Mouse (Mus musculus) cerebellum, adult 11-12 months (tissue): ENCODE measurements at regions not wholly inside any gene's neighbourhood (a gene's known extent, or its start where the extent isn't known, plus 50 kb on each side); places are given as distances from the start of the nearest gene placed in this dataset.
"Not testable (repeated sequence)": the region's sequence is repeated elsewhere in the genome, so short reads cannot be mapped to it uniquely, and the experiment has no call there.

Experiments used
- DNase-seq: peaks from one replicate; pipeline ENCODE4 v3.0.0; 2022

- no peak for DNase-seq
Measured at GRCm38 (mm10) chr1:177501288-177501687, 59.1 kb downstream of the Zbtb18 start.

DNA sequence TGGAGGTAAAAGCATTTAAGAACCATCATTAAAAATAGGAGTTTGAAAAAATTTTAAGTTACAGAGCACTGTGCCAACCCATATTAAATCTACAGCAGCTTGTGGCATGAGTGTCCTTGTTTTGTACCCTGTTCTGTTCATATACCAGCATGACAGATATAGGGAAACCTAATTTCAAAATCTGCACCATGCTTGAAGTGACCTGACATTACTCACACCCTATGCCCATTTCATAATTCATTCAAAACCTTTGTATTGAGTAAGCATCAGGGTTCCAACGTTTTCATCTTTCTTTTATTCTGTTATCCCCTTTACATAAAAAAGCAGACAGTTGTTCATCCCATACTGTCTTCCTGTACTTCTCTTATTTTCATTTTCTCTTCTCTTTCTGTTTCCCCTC is 61.8 kb downstream of the Zbtb18 start:
- no peak for DNase-seq

- DNase-seq = no peak
Measured at GRCm38 (mm10) chr1:177504743-177505142, 62.6 kb downstream of the Zbtb18 start.

GRCm38 (mm10) chr1:177507398-177507797 is 65.2 kb downstream of the Zbtb18 start:
- not testable (repeated sequence) for DNase-seq

DNA sequence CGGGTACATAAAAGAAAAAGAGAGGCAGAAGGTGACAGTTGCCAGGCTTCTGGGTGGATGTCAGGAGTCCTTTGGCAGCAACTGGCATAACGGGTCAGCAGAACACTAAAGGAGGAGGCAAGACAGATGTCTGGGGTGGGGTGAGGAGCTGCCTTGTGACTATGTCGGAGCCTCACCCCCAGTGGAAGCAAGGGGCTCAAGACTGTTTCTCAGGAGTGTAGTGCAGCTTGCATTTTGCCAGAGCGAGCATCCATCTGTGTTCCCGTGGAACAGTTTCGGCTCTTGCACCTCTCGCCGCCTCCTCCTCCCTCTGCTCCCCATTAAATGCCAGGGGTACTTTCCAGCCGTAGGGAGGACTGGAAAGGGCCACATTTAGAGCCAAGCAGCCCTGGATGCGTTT is 67.6 kb downstream of the Zbtb18 start:
- DNase-seq = no peak

DNA sequence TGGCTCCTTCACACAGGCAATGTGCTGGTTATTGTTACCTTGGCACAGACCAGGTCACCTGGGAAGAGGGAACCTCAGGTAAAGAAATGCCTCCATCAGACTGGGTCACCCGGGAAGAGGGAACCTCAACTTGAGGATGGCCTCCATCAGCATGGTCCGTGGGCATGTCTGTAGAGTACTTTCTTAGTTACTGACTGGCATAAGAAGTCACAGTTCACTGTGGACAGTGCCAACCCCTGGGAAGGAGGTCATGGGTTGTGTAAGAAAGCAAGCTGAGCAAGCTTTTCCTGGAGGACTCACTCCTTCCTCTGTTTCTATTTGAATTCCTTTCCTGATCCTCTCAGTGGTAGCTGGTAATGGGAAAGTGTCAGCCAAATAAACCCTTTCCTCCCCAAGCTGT is 70.0 kb downstream of the Zbtb18 start:
- no peak for DNase-seq

DNA sequence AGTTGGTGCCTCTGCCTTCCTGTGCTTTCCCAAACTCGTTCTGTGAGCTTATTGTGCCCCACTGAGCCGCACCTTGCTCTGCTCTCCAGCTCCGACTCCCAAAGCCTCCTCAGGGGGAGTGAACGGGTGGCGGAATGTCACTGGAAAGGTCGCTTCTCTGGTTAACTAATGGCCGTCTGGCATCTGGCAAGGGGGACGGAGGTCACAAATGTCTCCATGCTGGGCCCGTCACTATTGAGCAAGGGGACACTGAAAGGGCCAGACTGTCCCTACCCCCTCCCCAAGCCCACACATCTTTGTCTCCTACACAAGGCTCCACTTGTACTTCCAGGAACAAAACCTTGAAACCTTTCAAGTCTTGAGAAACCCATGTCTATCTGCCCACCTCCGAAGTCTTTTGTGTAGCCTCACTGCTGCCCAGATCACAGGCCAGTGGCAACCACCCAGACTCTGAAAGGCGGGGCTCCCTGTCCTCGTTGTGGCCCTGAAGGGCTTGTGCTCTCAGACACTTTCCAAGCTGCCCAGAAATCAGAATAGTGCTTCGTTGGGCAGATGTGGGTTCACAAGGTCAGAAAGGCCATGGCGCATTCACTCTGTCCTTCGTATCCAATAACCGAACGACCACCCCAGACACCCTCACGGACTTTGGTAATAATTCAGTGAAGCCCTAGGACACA is 75.9 kb downstream of the Zbtb18 start:
- no peak for DNase-seq

- DNase-seq = no peak
Measured at GRCm38 (mm10) chr1:177518897-177519513, 76.9 kb downstream of the Zbtb18 start.

- no peak for DNase-seq
Measured at GRCm38 (mm10) chr1:177521110-177521509, 79.0 kb downstream of the Zbtb18 start.

GRCm38 (mm10) chr1:177525141-177525540 is 83.0 kb downstream of the Zbtb18 start:
- DNase-seq = no peak

DNA sequence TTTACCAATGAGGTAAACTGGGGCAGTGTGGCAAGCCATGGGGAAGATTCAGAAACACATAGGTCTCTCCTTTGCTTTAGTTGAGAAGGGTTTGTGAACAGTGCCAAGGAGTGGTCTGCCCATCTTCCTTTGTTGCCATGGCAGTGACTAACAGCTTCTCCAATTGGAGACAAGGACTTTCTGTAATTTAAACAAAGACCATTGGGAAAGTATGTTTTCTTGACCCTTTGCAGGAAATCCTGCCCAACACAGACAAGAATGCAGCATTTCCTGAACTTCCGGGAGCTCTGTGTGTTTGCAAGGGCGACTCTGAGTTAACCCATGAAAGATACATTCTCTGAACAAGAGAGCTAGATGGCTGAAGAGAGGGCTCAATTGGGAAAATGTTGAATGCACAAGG is 89.6 kb downstream of the Zbtb18 start:
- DNase-seq = no peak

GRCm38 (mm10) chr1:177532656-177533055 is 90.5 kb downstream of the Zbtb18 start:
- no peak for DNase-seq

DNA sequence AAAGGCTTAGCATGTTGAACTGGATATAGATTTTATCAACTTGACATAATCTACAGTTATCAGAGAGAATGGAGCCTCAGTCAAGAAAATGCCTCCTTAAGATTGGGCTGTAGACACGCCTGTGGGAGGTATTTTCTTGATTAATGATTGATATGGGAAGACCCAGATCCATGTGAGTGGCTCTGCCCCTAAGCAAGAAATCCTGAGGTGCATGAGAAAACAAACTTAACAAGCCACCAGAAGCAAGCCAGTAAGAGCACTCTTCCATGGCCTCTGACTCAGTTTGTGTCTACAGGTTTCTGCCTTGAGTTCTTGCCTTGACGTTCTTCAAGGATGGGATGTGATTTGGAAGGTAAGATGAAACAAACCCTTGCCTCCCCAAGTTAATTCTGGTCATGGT is 91.2 kb downstream of the Zbtb18 start:
- no peak for DNase-seq

- no peak for DNase-seq
Measured at GRCm38 (mm10) chr1:177545031-177545735, 103.0 kb downstream of the Zbtb18 start.

- no peak for DNase-seq
Measured at GRCm38 (mm10) chr1:177547716-177548115, 105.6 kb downstream of the Zbtb18 start.

DNA sequence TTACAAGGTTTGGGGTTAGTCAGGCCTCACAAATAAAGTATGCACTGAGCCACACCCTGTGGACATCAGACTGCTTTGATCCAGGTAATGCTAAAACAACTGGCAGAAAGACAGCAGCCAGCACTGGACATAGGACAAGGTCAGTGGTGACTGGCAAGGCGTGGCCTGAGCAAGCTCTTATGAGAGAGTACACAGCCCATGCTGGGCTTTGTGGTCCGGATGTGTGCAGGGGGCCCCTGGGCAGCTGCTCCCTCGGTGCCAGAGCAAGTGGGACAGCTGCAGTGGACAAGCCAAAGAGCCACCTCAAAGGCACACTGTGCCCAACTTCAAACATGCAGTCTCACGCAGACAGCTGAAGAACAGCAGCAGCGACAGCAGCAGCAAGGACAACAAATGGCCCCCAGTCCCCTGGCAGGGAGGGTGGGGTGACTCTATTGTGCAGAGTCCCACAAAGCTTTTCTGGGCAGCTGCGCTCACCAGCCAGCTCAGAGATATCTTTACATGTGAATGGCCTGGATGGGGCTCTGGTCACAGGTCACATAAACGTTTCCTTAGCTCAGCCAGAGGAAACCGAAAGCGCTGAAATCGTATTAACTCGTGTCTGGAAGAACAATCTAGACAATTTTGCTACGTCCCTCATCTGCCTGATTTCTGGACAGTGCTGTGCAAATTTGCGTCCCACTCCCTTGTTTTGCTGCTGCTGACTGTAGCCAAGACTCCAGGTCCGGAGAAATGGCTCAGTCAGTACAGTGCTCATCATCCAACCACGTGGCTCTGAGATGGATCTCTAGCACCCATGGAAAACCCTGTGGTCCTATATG is 113.5 kb downstream of the Zbtb18 start:
- no peak for DNase-seq

GRCm38 (mm10) chr1:177557432-177557831 is 115.3 kb downstream of the Zbtb18 start:
- DNase-seq = no peak

- DNase-seq = no peak
Measured at GRCm38 (mm10) chr1:177557856-177558255, 115.7 kb downstream of the Zbtb18 start.

GRCm38 (mm10) chr1:177561716-177562588 is 119.8 kb downstream of the Zbtb18 start:
- DNase-seq = no peak

GRCm38 (mm10) chr1:177562589-177562912 is 120.4 kb downstream of the Zbtb18 start:
- DNase-seq = no peak

DNA sequence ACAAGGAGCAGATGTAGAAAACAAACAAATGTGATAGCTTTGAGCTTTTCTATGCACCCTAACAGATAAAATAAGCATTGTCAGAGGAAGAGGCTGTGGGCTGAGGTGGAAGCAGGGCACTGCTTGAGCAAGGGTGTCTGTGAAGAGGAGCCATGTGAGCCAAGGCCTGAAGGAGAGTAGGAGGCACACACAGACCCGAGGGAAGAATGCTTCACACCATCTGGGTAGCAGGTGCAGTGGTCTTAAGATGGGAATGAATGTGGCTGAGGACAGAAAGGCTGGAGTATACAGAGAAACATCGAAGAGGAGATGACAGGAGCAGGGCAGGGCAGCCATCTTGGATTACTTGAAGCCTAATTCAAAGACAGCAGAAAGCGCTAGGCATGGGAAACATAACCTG is 123.5 kb downstream of the Zbtb18 start:
- no peak for DNase-seq

- no peak for DNase-seq
Measured at GRCm38 (mm10) chr1:177568056-177568816, 126.1 kb downstream of the Zbtb18 start.
